Mouse (Mus musculus): Measurements from ENCODE around the gene Prlhr. TPM values are rescaled to one million over a fixed set of nuclear protein-coding genes. Genes with fewer than 3 reads are reported as not detected.

Gene Prlhr
- total and polyA plus RNA-seq, 3 experiments, result not detected

DNA sequence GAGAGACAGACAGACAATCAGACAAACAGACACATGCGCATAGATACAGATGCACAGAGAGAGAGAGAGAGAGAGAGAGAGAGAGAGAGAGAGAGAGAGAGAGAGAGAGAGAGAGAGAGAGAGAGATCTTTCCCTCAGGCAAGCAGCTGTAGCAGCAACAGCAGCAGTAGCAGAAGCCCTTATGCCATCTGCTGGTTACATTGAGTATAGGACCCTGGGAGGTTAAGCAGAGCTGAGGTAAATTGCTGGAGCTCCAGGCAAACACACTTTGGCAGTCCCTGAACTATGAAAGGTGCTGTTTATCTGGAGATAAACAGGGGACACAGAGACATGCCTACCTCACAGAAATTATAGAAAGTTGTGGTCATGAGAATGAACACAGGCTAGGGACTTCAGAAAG lies 50.5 kb downstream of the Prlhr start:
- Histone ChIP-seq H3K4me3 (no peak overlapping the region), H3K4me1 (ENCODE audit: control insufficient read depth, insufficient read depth, low read length) (no peaks in the 10 kb centered on the region), H3K27ac (no peak overlapping the region), H3K9ac (ENCODE audit: low read depth, low read length) (no peak overlapping the region), H3K27me3 (ENCODE audit: control insufficient read depth, insufficient read depth, low read length) (no peaks in the 10 kb centered on the region), H3K79me2 (replicated peaks; ENCODE audit: control insufficient read depth, insufficient read depth, low read length) (no peaks in the 10 kb centered on the region), H3K36me3 (ENCODE audit: control insufficient read depth, insufficient read depth, low read length) (no peaks in the 10 kb centered on the region)
- no peak for DNase-seq
- 70% methylated on average over 1 of the region's 1 CpGs for whole genome bisulfite sequencing
- intact Hi-C loops (cut with DNase I), result no loop called here
- TF ChIP-seq POLR2A (IDR thresholded peaks at IDR 0.05; ENCODE audit: insufficient read depth, low read depth, low read length) (no peak), CTCF (IDR thresholded peaks at IDR 0.05) (peak; percentile 51), EP300 (IDR thresholded peaks at IDR 0.05; ENCODE audit: insufficient read depth, low read depth, low read length) (no peak)

Other genes starting within 250 kb of the Prlhr start
- 10 to 100 TPM; 20.0 to 24.4 TPM for gene Fam204a, start 241.6 kb downstream of the Prlhr start, total RNA-seq (2021)
- gene Fam204a, start 241.6 kb downstream of the Prlhr start, polyA plus RNA-seq (2012; rRNA removed), result 3.5 and 5.2 TPM in 2 replicates
- 10 to 100 TPM; 27.4 to 27.8 TPM for gene Cacul1, start 112.7 kb upstream of the Prlhr start, total RNA-seq (2021)
- 5.8 and 10.8 TPM in 2 replicates for gene Cacul1, start 112.7 kb upstream of the Prlhr start, polyA plus RNA-seq (2012; rRNA removed)

Measured in heart, adult 2 months (tissue).